Mouse (Mus musculus) embryonic facial prominence, embryonic 12.5 days (tissue): Measurements from ENCODE around the gene Synpo2. TPM values are rescaled to one million over a fixed set of nuclear protein-coding genes. Genes with fewer than 3 reads are reported as not detected.
A peak's percentile ranks its signal among the peaks of the same experiment; 100 is the strongest.

Experiments used
- ATAC-seq: fragments of 200-750 bp; cut with Nextera tagmentation; 2 replicates; pipeline ENCODE4 v1.8.0; 2017; ENCODE audit not compliant: insufficient number of reproducible peaks, insufficient read depth, low FRiP score, low TSS enrichment
- H3K27ac ChIP-seq: fragments of 300-500 bp; sonication (generic); 2 replicates; pipeline ENCODE4 v1.5.1; 2016; ENCODE audit warnings: mild to moderate bottlenecking
- H3K27me3 ChIP-seq: fragments of 300-500 bp; sonication (generic); 2 replicates; pipeline ENCODE4 v1.6.1; 2016; ENCODE audit warnings: mild to moderate bottlenecking, moderate library complexity
- H3K36me3 ChIP-seq: fragments of 300-500 bp; sonication (generic); 2 replicates; pipeline ENCODE4 v1.6.1; 2016; ENCODE audit warnings: mild to moderate bottlenecking
- H3K4me1 ChIP-seq: fragments of 300-500 bp; sonication (generic); 2 replicates; pipeline ENCODE4 v1.6.1; 2016
- H3K4me2 ChIP-seq: fragments of 300-500 bp; sonication (generic); replicated peaks from 2 replicates; pipeline ENCODE4 v1.6.1; 2016; ENCODE audit warnings: mild to moderate bottlenecking, moderate library complexity
- H3K4me3 ChIP-seq: fragments of 300-500 bp; sonication (generic); 2 replicates; pipeline ENCODE4 v1.5.1; 2016; ENCODE audit warnings: mild to moderate bottlenecking
- H3K9ac ChIP-seq: fragments of 300-500 bp; sonication (generic); 2 replicates; pipeline ENCODE4 v1.6.1; 2016; ENCODE audit warnings: mild to moderate bottlenecking, moderate library complexity
- H3K9me3 ChIP-seq: fragments of 300-500 bp; sonication (generic); 2 replicates; pipeline ENCODE4 v1.6.1; 2016; ENCODE audit warnings: mild to moderate bottlenecking, moderate library complexity
- WGBS: fragments of 180-500 bp; shearing (Covaris S2); methylation state at CpG from one replicate; pipeline ENCODE4 v1.1.7; 2016; 5-methylcytosine and 5-hydroxymethylcytosine counted together
- polyA plus RNA-seq: library from polyadenylated mRNA; unstranded; fragments of >200 nt; fragmentation: Nextera tagmentation; extraction: Ambion mirVana; gene quantifications from 2 replicates; pipeline ENCODE4 v1.2.1, GENCODE M21; 2016

Synpo2 gene
- polyA plus RNA-seq, 1 experiment from 2014 or later = 8.5 TPM

DNA sequence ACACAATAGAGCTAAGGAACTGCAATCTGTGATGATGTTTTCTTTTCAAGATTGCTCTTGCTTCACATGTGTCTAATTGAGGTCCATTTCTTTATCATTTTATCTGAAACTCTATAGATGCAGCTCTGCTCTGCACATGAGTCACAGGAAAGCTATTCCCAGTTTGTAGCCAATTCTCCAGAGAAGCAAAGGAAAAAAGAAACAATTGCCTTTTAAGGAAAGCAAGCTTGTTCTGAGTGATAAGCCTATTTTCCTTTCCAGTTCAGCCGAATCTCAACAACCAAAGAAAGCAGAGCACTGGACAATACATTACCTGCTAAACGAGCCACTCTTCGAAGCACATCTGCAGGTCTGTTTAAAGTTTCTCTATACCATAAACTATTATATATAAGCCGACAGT, 31.3 kb downstream of the Synpo2 start:
- no peaks in the 10 kb centered on the region for H3K36me3 ChIP-seq
- no peaks in the 10 kb centered on the region for H3K9me3 ChIP-seq
- H3K4me3 ChIP-seq = no peak overlapping the region
- H3K4me2 ChIP-seq = no peak overlapping the region
- peak; percentile 74; the same call in 1 of the 2 replicates for ATAC-seq
- H3K27ac ChIP-seq = peak overlapping the region; percentile 66
- 48% methylated on average over 4 of the region's 4 CpGs for WGBS
- H3K9ac ChIP-seq = no peak overlapping the region
- peaks cover 7% of the 10 kb centered on the region; the same call in 1 of the 2 replicates for H3K4me1 ChIP-seq
- no peaks in the 10 kb centered on the region for H3K27me3 ChIP-seq

DNA sequence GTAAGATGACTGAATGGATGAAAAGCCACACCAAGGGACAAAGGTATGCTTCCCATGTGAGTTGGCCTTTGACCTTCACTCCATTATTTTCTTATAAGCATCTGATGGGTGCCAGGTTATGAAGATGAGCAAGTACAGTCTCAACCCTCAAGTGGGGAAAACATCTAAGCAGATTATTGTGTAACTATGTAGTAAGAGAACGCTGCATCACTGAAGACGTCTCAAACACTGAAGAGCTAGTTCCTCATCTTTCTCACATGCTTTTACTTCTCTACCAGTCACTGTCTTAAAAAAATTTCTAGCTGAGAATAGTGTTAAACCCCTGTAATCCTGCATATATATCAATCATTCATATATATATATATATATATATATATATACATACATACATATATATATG, 34.2 kb downstream of the Synpo2 start:
- no peaks in the 10 kb centered on the region for H3K9me3 ChIP-seq
- 89% methylated on average over 2 of the region's 2 CpGs for WGBS

DNA sequence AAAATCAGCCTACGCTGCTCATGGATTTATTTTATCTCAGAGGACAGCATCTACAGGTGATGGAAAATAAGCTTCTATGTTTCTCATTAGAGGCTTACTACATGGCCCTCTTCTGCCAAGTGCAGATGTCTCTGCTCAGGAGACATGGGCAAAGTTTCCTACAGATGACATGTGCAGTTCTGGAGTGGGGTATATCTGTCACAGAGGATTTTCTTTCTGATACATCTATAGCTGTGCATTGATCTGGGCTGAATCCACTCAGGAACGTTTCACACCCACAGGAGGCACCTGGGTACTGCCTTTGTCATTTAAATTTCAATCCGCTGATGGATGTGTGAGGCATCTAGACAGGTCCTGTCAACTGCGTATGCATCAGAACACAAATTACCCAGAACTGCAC, 42.2 kb downstream of the Synpo2 start:
- H3K9me3 ChIP-seq = no peaks in the 10 kb centered on the region
- H3K4me2 ChIP-seq = no peak overlapping the region
- no peaks in the 10 kb centered on the region; the same call in 1 of the 2 replicates for H3K4me1 ChIP-seq
- no peaks in the 10 kb centered on the region for H3K27me3 ChIP-seq
- no peak overlapping the region for H3K4me3 ChIP-seq
- no peak overlapping the region for H3K9ac ChIP-seq
- no peak for ATAC-seq
- H3K27ac ChIP-seq = no peak overlapping the region
- 83% methylated on average over 4 of the region's 4 CpGs for WGBS
- no peaks in the 10 kb centered on the region for H3K36me3 ChIP-seq

More for the DNA sequence above, 34.2 kb downstream of the Synpo2 start:
- H3K36me3 ChIP-seq = no peaks in the 10 kb centered on the region
- H3K4me2 ChIP-seq = no peak overlapping the region
- no peak overlapping the region for H3K4me3 ChIP-seq
- H3K9ac ChIP-seq = no peak overlapping the region
- H3K27ac ChIP-seq = no peak overlapping the region
- peaks cover 7% of the 10 kb centered on the region; the same call in 1 of the 2 replicates for H3K4me1 ChIP-seq
- ATAC-seq = no peak
- H3K27me3 ChIP-seq = no peaks in the 10 kb centered on the region

DNA sequence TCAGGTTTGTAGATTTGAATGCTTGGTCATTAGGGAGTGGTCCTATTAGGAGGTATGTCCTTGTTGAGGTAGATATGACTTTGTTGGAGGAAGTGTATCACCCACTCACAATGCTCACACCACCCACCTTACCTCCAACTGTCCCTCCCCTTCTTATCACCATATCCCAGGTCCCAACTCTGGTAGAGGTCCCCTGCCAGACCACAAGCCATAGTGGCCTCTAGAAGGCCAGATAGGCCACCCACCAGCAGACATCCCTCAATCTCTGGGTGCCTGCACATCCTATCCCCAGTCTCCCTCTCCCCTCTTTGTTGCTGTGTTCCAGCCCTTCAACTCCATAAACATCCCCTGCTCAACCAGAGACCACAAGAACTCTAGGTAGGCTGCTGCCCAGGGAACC, 44.3 kb downstream of the Synpo2 start:
- no peak overlapping the region for H3K9ac ChIP-seq
- peaks cover 17% of the 10 kb centered on the region for H3K4me1 ChIP-seq
- no peak for ATAC-seq
- H3K36me3 ChIP-seq = no peaks in the 10 kb centered on the region
- no peak overlapping the region for H3K4me2 ChIP-seq
- no peak overlapping the region for H3K27ac ChIP-seq
- H3K4me3 ChIP-seq = no peak overlapping the region
- H3K27me3 ChIP-seq = no peaks in the 10 kb centered on the region
- no peaks in the 10 kb centered on the region for H3K9me3 ChIP-seq

DNA sequence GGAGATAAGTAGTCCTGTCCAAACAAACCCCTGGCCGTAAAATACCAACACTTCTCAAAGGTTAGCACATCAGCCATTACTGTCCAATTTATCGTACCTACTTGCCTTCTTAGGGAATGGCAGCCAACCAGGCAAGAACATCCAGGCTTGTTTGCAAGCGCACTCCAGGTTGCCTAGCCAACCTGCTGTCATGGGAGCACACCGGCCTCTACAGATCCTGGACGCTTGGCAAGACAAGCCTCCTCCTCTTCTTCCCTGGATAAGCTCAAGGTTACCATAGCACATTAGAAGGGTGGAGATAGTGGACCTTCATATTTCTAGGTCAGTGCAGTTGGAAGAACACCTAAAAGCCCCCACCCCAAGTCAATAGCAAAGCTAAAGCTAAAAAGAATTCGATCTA, 45.6 kb downstream of the Synpo2 start:
- ATAC-seq = no peak
- Histone ChIP-seq H3K27ac (no peak overlapping the region), H3K4me2 (no peak overlapping the region), H3K36me3 (no peaks in the 10 kb centered on the region), H3K9me3 (no peaks in the 10 kb centered on the region), H3K9ac (no peak overlapping the region), H3K4me3 (no peak overlapping the region), H3K27me3 (no peaks in the 10 kb centered on the region), H3K4me1 (peaks cover 17% of the 10 kb centered on the region)
- WGBS = 72% methylated on average over 6 of the region's 6 CpGs

DNA sequence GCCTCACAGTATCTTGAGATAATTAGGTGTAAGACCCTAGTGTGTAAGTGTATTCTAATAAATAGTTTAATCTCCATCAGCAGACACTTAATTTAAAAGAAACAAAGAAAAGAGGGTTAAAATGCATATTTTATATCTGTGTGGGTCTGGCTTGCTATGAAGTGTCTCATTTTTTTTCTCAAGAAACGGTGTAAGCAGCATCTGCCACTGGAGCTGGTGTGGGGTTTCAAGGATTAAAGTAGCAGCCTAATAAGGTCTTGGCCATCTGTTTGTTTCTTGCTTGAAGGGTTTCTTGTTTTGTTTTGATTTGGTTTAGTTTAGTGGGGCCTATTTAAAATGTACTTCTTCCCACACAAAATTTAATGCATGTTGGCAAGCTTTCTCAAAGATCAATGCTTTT, 46.1 kb downstream of the Synpo2 start:
- WGBS = 24% methylated on average over 1 of the region's 1 CpGs
- Histone ChIP-seq H3K36me3 (no peaks in the 10 kb centered on the region), H3K27ac (no peak overlapping the region), H3K9ac (no peak overlapping the region), H3K4me2 (no peak overlapping the region), H3K4me3 (no peak overlapping the region), H3K4me1 (peaks cover 17% of the 10 kb centered on the region), H3K27me3 (no peaks in the 10 kb centered on the region), H3K9me3 (no peaks in the 10 kb centered on the region)
- no peak for ATAC-seq

DNA sequence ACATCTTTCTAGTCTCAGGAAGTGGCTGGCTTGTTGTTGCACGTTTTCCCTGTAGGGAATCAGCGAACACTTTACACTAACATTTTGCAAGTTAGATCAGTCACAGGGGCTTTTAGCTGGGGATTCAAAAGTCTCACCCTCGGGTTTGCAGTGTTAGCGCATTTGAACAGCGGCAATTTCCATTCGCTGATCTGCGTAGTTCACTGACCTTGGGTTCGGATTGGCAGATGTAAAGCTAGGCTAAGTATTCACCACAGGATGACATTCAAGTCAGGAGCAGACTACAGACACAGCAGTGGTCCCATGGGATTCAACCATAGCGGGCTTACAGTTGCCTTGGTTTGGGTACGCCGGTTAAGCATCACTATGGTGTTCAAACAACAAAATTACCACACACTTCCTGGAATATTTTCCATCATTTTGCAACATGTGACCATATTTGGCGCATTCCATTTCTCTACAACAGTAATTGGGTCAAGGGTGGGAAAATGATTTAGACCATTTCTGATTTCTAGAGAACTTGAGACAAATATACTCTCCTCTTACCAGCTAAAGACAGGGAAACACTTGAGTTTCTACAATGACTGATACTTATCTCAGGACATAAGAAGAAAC, 47.2 kb downstream of the Synpo2 start:
- Histone ChIP-seq H3K4me1 (peaks cover 17% of the 10 kb centered on the region), H3K36me3 (no peaks in the 10 kb centered on the region), H3K9ac (no peak overlapping the region; the same call in 1 of the 2 replicates), H3K4me3 (no peak overlapping the region), H3K27ac (peak overlapping the region; percentile 87), H3K9me3 (no peaks in the 10 kb centered on the region), H3K4me2 (no peak overlapping the region), H3K27me3 (no peaks in the 10 kb centered on the region)
- WGBS = 73% methylated on average over 12 of the region's 12 CpGs
- no peak for ATAC-seq

DNA sequence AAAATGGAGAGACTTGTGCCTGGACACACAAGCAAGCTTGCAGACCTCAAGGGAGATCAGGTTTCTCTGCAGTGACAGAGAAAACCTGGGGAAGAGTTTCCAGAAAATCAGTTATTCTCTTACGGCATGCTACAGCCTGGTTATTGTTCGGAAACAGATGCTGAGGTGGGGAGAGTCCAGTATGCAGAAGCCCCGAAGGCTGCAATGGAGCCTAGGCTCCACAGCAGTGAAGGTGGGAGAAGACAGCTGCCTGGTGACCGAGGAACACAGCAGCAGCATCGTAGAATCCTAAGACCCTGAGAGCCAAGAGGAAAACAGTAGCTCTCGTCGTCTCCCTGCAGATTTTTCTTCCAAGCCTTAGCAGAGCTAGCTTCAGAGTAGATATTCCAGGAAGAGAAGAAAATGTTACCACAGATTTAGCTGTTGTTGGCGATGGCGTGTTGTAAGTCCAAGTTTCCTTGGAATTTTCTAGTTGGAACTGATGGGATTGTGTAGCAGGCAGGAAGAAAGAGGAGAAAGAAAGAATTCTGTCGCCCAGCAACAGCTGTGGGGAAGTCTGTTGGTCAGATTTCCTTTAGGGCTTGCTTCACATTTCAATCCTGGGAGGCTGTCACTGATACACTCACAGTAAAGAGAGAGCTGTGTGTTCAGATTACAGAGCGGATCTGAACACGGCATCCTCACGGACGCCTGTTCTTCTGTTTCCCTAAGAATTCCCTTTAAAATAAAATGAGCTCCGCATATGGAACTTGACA, 48.4 kb downstream of the Synpo2 start:
- peak overlapping the region; percentile 7; the same call in 1 of the 2 replicates for H3K9ac ChIP-seq
- WGBS = 38% methylated on average over 15 of the region's 15 CpGs

DNA sequence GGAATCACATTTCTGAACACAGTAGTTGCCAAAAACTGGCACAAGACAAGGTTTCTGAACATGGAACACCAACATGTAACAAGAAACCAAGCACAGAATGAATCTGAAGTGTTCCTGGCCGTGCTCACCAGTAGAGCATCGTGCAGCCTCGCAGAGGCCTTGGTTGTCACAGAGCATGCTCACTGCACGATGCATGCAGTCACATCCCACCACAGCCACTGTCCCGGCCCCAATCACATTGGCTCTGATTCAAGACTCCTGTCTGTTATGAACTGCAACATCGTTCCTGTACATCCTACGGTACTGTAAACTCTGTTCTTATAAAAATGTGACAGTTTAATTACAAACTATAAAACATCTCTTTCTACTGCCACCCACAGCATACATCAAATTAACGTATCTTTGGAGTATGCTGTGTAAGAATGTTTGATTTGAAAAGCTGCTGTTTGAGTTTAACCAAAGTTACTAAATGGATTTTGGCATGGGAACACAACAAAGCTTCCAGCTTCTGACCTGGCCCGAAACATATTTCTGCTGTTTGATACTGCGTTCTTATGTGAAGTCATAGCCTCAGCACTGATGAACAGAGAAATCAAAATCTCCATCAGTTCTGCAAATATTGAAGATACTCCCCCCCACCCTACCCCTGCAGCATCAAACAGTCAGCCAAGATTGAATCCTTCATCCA, 50.6 kb downstream of the Synpo2 start:
- H3K9me3 ChIP-seq = no peaks in the 10 kb centered on the region
- H3K4me2 ChIP-seq = no peak overlapping the region
- H3K4me3 ChIP-seq = no peak overlapping the region
- H3K4me1 ChIP-seq = peaks cover 24% of the 10 kb centered on the region
- no peaks in the 10 kb centered on the region for H3K36me3 ChIP-seq
- H3K9ac ChIP-seq = no peak overlapping the region
- H3K27me3 ChIP-seq = no peaks in the 10 kb centered on the region
- WGBS = 85% methylated on average over 10 of the region's 10 CpGs
- H3K27ac ChIP-seq = no peak overlapping the region
- ATAC-seq = no peak

More for the DNA sequence above, 48.4 kb downstream of the Synpo2 start:
- peak overlapping the region; percentile 31 for H3K4me2 ChIP-seq
- H3K27me3 ChIP-seq = no peaks in the 10 kb centered on the region
- H3K4me3 ChIP-seq = no peak overlapping the region
- peaks cover 20% of the 10 kb centered on the region for H3K4me1 ChIP-seq
- no peaks in the 10 kb centered on the region for H3K9me3 ChIP-seq
- no peaks in the 10 kb centered on the region for H3K36me3 ChIP-seq
- ATAC-seq = 0 out of 2 replicates have a peak, but pooled peaks have one; percentile 72
- H3K27ac ChIP-seq = peak overlapping the region; percentile 87

DNA sequence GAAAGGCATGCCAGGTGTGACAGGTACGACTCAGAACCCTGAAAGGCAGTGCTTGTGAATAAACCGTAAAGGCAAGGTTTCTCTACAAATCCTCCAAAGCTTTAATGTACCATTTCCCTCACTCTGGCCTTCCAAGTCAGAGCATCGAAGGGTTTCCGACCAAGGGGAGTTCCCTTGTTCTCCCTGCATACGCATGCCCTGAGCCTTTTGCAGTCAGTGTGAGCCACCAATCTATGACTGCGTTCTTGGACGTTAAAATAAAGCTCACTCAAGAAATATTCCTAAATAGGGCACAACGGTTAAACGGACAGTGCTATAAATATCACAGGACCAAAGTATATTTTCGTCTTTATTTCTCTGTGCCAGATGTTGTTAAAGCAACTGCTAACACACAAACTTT, 51.7 kb downstream of the Synpo2 start:
- 88% methylated on average over 10 of the region's 10 CpGs for WGBS
- no peak overlapping the region for H3K27ac ChIP-seq
- no peaks in the 10 kb centered on the region for H3K27me3 ChIP-seq
- H3K4me2 ChIP-seq = no peak overlapping the region
- H3K9me3 ChIP-seq = no peaks in the 10 kb centered on the region
- H3K4me3 ChIP-seq = no peak overlapping the region
- no peak for ATAC-seq
- H3K36me3 ChIP-seq = no peaks in the 10 kb centered on the region
- no peak overlapping the region for H3K9ac ChIP-seq
- H3K4me1 ChIP-seq = peaks cover 33% of the 10 kb centered on the region

DNA sequence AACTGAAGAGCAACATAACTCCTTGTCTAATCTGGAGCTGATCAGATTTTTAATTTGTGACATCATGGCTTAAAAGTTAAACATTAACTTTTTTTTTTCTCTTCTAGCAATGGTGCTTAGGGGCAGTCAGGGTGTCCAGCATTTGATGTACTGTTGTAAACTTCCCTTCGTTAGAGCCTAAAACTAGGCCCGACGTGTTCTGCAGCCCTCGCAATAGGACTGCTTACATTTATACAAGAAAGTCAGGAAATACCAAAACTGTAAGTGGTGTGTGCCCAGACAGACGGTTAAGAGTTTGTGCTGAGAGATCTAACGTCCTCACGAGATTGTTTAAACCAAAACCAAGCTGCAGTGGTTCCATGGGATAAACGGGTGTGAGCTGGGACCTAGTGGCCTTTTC, 56.4 kb downstream of the Synpo2 start:
- 66% methylated on average over 8 of the region's 8 CpGs for WGBS

DNA sequence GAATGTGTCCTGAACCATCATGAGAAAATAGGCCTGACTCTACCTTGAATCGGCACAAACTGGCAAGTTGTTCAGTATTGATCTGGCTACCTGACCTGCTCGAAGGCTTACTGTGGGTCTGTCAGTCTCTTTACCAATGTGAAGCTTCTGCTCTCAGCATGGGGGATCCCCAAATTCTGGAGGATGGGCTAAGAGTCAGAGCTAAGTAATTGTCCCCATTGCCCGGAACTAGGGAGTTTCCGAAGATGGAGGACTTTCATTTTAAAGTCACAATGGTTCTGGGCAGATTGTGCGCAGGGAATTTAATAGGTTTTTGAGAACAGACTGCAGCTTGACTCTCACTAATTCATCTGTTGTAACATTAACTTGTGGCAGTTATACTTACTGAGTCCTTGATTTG, 56.9 kb downstream of the Synpo2 start:
- Histone ChIP-seq H3K27me3 (no peaks in the 10 kb centered on the region), H3K27ac (0 out of 2 replicates have a peak overlapping the region, but pooled peaks have one; percentile 58), H3K4me2 (no peak overlapping the region), H3K36me3 (no peaks in the 10 kb centered on the region), H3K9ac (no peak overlapping the region), H3K4me3 (no peak overlapping the region), H3K9me3 (no peaks in the 10 kb centered on the region), H3K4me1 (peaks cover 29% of the 10 kb centered on the region)
- ATAC-seq = no peak
- WGBS = 76% methylated on average over 5 of the region's 5 CpGs

More for the DNA sequence above, 56.4 kb downstream of the Synpo2 start:
- Histone ChIP-seq H3K4me2 (no peak overlapping the region), H3K27me3 (no peaks in the 10 kb centered on the region), H3K4me3 (no peak overlapping the region), H3K9ac (no peak overlapping the region), H3K36me3 (no peaks in the 10 kb centered on the region), H3K27ac (peak overlapping the region; percentile 61), H3K9me3 (no peaks in the 10 kb centered on the region), H3K4me1 (peaks cover 25% of the 10 kb centered on the region)
- no peak for ATAC-seq
